Mouse (Mus musculus) urinary bladder, adult 18-20 months (tissue): Measurements from ENCODE around the gene Trappc3.

Source experiments
- DNase-seq, 2 experiments: peaks; one replicate each; pipeline ENCODE4 v3.0.0; 2022; ENCODE audit warnings: low spot score in 2 of 2, mixed read lengths in 2 of 2

Trappc3 gene

GRCm38 (mm10) chr4:126251655-126252254 is 10.4 kb upstream of the Trappc3 start:
- no peak for DNase-seq

DNA sequence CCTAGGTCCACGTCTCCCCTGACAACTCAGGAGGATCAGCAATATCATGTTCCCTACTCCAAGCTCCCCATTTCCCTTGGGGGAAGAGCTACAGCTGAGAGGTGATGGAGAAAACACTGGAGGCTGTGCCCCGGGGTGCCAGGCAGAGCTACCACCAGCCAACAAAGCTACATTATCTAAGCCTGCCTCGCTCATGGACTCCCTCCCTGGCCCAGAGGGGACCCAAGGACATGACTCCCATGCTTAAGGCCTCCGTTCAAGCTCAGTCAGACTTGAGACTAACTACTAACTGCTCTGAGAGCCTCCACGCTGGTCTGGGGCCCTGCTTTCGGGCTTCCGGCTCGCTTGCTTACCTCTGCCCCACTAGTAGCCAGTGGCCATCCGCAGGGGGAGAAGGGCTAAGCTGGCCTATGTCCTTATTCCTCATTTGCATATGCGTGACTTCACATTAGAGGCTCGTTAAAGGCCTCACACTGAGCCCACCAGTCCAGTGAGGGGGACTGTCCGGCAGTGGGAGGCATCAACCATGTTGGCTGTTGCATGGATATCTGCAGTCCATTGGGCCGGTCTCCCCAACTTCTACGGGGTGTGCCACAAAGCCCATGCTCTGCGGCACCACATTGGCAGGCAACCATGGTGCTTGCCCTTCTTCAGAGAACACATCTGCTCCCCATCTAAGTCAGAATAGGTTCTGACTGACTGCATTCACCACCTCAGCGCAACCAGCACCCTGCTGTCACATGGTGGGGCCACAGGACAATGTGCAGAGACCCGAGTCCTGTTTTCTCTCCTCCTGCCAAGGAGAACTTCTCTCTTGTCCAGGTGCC is 9.5 kb upstream of the Trappc3 start:
- DNase-seq, result no peak

GRCm38 (mm10) chr4:126253637-126254272 is 8.4 kb upstream of the Trappc3 start:
- DNase-seq, result no peak

DNA sequence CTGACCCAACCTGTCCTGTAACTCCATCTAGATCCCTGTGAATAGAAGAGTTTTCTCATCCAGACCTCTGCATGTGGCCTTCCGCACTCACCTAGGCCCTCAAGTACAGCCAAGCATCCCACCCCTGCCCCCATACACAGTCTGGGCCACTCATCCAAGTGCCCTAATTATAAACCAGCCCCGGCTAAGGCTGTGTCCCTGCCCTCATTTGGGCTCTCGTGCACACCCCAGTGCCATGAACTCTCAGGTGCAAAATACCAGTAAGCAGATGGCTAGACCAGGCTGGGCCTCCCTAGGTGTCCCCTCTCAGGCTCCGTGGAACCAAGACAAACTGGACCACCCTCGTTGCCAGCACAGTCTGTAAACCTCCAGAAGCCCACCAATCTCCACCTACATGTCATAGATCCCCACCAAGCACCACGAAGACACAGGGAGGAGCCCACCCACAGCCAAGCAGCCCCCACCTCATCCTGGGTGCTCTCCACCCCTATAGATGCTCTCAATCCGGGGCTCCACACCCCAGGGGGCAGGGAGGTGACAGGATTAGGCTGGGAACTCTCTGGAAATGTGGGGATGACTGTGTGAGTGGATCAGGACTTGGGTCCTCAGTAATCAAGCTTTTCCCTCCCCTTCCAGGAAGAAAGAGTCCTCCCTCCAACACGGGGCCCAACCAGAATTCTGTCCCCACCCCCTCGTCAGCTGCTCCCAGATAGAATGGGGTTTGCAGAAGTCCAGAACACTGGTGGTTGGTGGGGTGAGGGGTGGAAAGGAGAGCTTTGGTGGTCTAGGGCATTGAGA is 7.6 kb upstream of the Trappc3 start:
- DNase-seq, result no peak

DNA sequence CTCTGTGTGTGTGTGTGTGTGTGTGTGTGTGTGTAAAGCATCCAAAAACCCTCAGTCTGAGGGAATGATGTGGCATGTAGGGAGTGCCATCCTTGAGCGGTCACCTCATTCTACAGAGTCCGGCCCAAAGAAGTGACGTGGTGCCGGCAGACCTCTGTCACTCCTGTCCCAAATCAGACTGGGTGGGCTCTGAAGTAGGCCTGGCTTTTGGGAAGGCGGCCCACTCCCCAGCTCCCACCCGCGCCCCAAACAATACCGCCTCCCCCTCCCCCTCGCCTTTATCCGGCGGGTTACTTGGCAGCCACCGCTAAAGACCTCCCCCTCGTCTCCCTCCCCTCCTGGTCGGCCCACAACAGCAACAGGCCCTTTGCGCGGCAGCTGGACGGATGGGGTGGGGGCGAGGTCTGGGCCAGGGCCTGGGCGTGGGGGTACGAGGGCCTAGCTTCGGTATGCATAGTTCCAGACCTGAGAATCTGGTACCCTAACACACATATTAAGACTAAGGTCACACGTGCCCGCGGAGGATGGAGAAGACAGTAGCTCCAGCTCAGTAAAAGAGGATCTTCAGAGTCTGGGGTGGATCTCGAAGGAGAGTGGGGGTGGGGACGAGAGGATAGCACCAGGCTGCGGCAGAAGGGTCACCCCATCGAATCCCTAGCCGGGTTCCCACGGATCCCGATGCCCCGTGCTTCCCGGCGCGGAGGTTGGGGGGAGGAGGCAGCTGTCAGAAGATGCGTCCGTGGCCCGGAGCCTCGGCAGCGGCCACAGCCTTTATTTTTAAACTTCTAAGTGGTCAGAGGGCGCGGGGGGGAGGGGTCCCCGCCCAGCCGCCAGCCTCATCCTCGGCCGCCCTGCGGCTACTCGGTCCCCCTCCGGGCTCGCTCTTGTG is 6.8 kb upstream of the Trappc3 start:
- no peak for DNase-seq

GRCm38 (mm10) chr4:126256131-126256791 is 5.9 kb upstream of the Trappc3 start, which contains the start of gene Map7d1:
TSS of gene Map7d1 (minus strand) at chr4:126256343.
- peak; percentile 84 to 94 for DNase-seq

- no peak for DNase-seq
Observed at GRCm38 (mm10) chr4:126256967-126257881, 4.9 kb upstream of the Trappc3 start.

GRCm38 (mm10) chr4:126259063-126259462 is 3.1 kb upstream of the Trappc3 start:
- no peak for DNase-seq

GRCm38 (mm10) chr4:126259523-126260160 is 2.5 kb upstream of the Trappc3 start:
- DNase-seq, result peak in 1 of 2 experiments; percentile 67

DNA sequence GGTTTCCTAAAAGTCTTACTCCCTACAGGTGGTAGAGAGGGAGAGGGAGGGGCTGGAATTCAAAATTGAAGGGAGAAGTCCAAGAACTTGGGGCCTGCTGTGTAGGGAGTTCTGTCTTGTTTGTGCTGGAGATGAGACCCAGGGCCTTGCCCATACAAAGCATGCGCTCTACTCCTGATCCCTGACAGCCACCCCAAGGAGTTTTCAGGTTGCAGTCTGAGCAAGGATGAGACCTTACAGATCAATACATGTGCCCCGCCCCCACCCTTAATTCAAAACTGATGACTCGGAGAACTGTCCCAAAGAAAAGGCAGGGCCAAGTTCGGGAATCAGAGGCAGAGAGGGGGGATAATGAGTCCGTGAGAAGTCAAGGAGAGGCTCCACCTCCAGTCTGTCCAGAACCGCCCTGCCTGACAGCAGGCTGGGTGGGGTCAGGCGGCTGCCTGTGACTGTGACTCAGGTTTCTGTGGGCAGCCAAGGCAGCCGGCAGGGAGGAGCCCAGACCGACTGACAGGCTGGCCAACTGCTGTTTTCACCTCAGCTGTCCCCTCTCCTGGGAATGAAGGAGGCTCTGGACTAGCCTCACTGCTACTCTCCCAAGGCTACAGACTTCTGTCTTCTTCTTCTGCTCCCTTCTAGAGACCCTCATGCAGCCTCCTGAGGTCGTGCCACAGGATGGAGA is 1.5 kb upstream of the Trappc3 start:
- peak in 1 of 2 experiments; percentile 87 for DNase-seq

DNA sequence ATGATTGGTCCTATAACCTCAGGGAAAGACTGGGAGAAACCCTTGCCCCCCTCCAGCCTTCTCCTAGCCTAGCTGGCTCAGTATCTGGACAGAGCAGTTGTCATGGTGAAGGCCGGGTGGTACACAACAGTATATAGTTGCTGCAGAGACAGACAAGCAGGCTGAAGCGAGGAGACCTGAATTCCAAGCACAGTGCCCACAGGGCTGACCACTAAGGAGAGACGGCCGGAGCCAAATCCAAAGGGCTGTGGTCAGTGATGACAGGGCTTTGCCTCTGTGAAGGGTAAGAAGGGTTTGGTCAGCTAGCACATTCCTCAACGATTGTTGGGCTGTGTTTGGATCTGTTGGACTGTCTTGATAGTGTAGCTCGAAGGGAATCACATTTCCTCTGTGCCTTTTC is 859 bp upstream of the Trappc3 start:
- DNase-seq, result no peak

- DNase-seq, result no peak
Observed at GRCm38 (mm10) chr4:126261675-126262074, 450 bp upstream of the Trappc3 start.

DNA sequence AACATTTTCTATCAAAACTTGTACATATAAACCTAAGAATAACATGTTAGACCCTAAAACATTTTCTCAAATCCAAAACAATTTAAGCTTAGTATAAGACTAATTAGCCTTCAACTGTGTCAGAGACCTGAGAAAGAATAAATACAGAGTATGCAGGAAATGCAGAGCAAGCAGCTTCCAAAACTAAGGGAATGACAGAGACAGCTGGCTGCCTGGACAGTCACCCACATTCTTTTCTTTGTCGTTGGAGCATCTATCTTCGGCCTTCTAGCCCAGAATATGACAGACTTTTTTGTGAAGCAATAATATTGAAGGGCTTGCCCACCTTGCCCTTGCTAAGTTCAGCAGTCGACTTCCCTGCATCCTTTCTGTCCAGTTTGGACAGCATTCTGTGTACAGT is 7.2 kb downstream of the Trappc3 start:
- DNase-seq, result no peak

DNA sequence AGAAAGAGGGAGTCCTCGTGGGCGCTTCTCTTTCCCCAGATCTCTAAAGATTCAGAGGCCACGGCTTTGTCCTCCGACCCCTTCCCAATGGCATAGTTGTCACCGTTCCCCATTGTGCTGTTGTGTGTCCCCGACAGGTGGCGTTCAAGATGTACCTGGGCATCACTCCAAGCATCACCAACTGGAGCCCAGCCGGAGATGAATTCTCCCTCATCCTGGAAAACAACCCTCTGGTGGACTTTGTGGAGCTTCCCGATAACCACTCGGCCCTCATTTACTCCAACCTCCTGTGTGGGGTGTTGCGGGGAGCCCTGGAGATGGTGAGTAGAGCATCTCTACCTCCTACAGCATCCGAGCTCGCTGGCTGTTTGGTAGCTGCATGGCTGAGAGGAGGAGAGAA is 11.6 kb downstream of the Trappc3 start:
- DNase-seq, result no peak

GRCm38 (mm10) chr4:126275081-126275480 is 13.0 kb downstream of the Trappc3 start:
- no peak for DNase-seq

DNA sequence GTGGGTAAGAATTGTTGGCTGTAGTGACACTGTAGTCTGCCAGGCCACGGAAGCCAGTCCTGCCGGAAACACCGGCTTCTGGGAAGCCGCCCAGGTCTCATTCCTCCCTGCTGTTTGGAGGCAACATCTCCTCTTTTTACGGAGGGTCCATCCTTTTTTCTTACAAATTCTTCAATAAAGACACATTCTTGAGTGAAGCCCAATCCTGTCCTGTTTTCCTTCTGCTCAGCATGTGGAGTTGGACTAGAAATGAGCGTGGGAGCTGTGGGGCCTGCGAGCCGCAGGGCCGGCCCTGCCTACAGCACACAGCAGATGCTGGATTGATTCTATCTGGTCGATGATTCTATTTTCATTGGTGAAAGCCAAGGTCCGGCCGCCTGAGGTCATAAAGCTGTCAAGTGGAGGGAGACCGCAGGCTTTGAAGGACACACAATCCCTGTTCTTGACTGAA is 13.6 kb downstream of the Trappc3 start:
- no peak for DNase-seq

DNA sequence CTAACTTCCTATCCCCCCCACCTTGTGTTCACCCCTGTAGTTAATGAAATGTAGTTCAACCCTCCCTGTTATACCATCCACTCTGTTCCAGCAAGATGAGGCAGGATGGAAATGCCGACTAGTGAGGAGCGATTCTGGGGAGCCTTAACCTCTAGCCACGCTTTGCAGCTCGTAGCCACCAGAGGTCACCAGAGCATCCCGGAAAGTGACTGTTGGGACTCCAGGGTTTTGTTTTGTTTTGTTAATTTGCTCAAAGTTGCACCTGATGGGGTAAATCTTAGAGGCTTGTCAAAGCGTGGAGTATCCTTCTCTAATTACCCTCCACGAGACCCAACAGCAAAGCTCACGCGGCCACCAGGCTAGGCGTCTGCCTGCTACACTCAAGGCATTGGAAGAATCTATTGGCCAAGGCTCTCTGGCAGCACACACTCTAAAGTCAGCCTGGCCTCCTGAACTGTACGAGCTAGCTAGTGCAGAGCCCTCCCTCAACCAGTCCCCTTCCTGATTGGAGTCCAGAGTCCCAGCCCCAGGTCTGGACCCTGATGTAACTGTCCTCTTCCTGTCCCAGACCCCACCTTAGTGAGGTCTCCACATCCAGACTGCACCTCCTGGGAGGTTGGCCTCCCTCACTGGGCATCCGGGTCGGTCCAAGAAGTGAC is 15.9 kb downstream of the Trappc3 start:
- peak in 1 of 2 experiments; percentile 39 for DNase-seq

DNA sequence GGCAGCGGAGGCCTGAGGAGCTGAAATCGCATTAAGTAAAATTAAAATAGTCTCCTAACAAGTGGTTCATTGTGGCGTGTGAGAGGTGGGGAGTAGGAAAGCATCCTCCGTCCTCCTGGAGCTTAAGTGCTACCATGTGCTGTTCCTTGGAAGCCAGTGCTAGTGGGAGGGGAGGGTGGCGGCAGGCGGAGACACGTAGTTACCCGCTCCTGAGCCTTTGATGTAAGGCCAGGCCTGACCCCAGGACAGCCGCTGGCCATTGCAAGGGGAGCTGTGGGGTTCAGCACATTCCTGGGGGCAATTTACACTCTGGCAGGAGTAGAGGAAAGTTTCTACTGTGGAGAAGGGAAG is 16.4 kb downstream of the Trappc3 start:
- DNase-seq, result no peak
